Mouse (Mus musculus) hematopoietic multipotent progenitor cell, adult 10-12 weeks (in vitro differentiated cells): ENCODE data around the gene Vmn1r9. TPM values are rescaled to one million over a fixed set of nuclear protein-coding genes. Genes with fewer than 3 reads are reported as not detected.

Source experiments
- polyA plus RNA-seq: library from polyadenylated mRNA; stranded (reverse); fragments of >175 nt; gene quantifications from 2 replicates; pipeline ENCODE4 v1.2.3, GENCODE M21; 2012; ENCODE audit warnings: low replicate concordance

Gene Vmn1r9
- polyA plus RNA-seq, result not detected in 2 replicates

GRCm38 (mm10) chr6:57066487-57066886 lies at the start of gene Vmn1r9:
Gene Vmn1r9, plus strand, starts transcription at chr6:57066787.

GRCm38 (mm10) chr6:57025224-57025623 lies 41.4 kb upstream of the Vmn1r9 start, which contains the start of gene Vmn1r7:
Gene Vmn1r7, minus strand, starts transcription at chr6:57025324.

GRCm38 (mm10) chr6:57031984-57032383 lies 34.6 kb upstream of the Vmn1r9 start, which contains the start of gene Vmn1r8:
Gene Vmn1r8, plus strand, starts transcription at chr6:57032284.

GRCm38 (mm10) chr6:57109154-57109553 lies 42.6 kb downstream of the Vmn1r9 start, which contains the start of gene Vmn1r10:
Gene Vmn1r10, plus strand, starts transcription at chr6:57109454.

Other genes starting within 250 kb of the Vmn1r9 start
- 0.41 and 0.58 TPM in 2 replicates for gene Fkbp9, start 234.7 kb upstream of the Vmn1r9 start, polyA plus RNA-seq
- 27.5 and 28.9 TPM in 2 replicates for gene Nt5c3, start 142.9 kb upstream of the Vmn1r9 start, polyA plus RNA-seq
- gene Vmn1r4, start 142.8 kb upstream of the Vmn1r9 start, polyA plus RNA-seq, result not detected in 2 replicates
- gene Vmn1r5, start 96.5 kb upstream of the Vmn1r9 start, polyA plus RNA-seq, result not detected in 2 replicates
- gene Vmn1r6, start 69.5 kb upstream of the Vmn1r9 start, polyA plus RNA-seq, result not detected in 2 replicates
- not detected in 2 replicates for gene Vmn1r7, start 41.5 kb upstream of the Vmn1r9 start, polyA plus RNA-seq
- not detected in 2 replicates for gene Vmn1r8, start 34.5 kb upstream of the Vmn1r9 start, polyA plus RNA-seq
- not detected in 2 replicates for gene Vmn1r10, start 42.7 kb downstream of the Vmn1r9 start, polyA plus RNA-seq
- gene Vmn1r11, start 66.7 kb downstream of the Vmn1r9 start, polyA plus RNA-seq, result not detected in 2 replicates
- gene Vmn1r12, start 90.1 kb downstream of the Vmn1r9 start, polyA plus RNA-seq, result not detected in 2 replicates
- not detected in 2 replicates for gene Vmn1r13, start 136.5 kb downstream of the Vmn1r9 start, polyA plus RNA-seq
- gene Vmn1r14, start 164.9 kb downstream of the Vmn1r9 start, polyA plus RNA-seq, result not detected in 2 replicates
- not detected in 2 replicates for gene Vmn1r15, start 191.2 kb downstream of the Vmn1r9 start, polyA plus RNA-seq